Mouse (Mus musculus): ENCODE results near the gene Xirp1. TPM values are rescaled to one million over a fixed set of nuclear protein-coding genes. Genes with fewer than 3 reads are reported as not detected.
A peak's percentile ranks its signal among the peaks of the same experiment; 100 is the strongest.

Gene Xirp1
- polyA plus RNA-seq, 1 experiment from 2014 or later, result 38.2 TPM

DNA sequence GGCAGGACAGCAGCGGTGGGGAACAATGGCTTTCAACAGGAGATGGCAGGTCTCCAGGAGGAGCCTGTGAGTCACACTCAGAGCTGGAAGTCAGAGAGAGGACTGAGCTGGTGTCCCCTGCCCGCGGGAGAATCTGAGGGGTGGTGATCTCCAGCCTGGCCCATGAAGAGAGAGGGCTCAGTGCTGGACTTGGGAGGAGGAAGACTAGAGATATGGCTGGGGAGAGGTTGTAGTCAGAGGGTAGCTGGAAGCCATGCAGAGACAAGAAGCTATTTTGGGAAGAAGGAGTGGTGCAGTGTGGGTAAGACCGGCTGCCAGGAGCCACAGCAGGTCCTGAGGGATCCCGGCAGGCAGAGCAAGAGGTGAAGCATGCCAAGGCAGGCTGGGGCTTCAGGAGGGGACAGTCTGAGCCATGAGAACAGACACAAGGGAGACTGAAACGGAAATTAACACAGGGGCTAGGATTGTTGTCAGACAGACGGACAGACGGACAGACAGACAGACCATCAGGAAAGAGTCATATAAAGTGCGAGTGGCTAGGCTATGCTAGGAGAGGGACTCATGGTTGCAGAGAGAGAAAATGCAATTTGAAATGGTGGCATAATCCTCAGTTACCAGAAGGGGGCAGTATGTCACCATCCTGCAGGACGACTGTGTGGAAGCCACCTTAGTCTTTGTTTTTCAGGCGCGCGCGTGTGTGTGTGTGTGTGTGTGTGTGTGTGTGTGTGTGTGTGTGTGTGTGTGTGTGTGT is 4.2 kb upstream of the Xirp1 start:
- Histone ChIP-seq H3K27me3 (ENCODE audit: control insufficient read depth, insufficient read depth, low read length) (no peaks in the 10 kb centered on the region), H3K27ac (ENCODE audit: low read depth, low read length) (peak overlapping the region; percentile 92), H3K4me1 (ENCODE audit: control insufficient read depth, insufficient read depth, low read length) (peaks cover 26% of the 10 kb centered on the region), H3K4me2 (peak overlapping the region; percentile 50), H3K9ac (ENCODE audit: low read depth, low read length) (peak overlapping the region; percentile 62; the same call in 1 of the 2 replicates), H3K36me3 (ENCODE audit: control insufficient read depth, insufficient read depth, low read length) (no peaks in the 10 kb centered on the region), H3K4me3 (ENCODE audit: low read depth, low read length) (peak overlapping the region; percentile 22; the same call in 1 of the 2 replicates), H3K9me3 (replicated peaks; ENCODE audit: control insufficient read depth, low read length) (no peaks in the 10 kb centered on the region)
- 15% methylated on average over 14 of the region's 14 CpGs for whole genome bisulfite sequencing (ENCODE audit: insufficient replicate concordance)
- peak; percentile 47; the same call in 1 of the 2 replicates for ATAC-seq (replicated peaks; ENCODE audit: insufficient number of reproducible peaks, low FRiP score, low TSS enrichment)

DNA sequence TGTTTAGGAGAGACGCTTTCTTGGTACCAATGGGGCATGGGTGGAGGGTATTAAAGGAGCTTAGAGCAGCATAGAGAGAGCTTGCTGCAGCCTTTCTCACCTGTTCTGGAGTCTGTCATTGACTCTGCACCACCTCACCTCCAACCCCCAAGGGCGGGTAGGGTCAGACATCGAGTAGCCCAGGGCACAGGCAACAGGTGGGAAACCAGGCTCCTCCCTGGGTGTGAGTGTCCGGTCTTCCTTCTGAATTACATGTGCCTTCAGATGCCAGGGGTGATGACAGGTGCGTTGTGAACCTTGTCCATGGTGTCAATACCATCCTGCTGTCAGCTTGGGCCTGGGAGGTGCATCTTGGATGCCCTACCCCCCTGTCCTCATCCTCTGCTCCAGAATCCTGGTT is 1.2 kb upstream of the Xirp1 start:
- WGBS (ENCODE audit: insufficient replicate concordance), result 65% methylated on average over 5 of the region's 5 CpGs
- Histone ChIP-seq H3K36me3 (ENCODE audit: control insufficient read depth, insufficient read depth, low read length) (no peaks in the 10 kb centered on the region), H3K4me1 (ENCODE audit: control insufficient read depth, insufficient read depth, low read length) (peaks cover 32% of the 10 kb centered on the region), H3K4me2 (peak overlapping the region; percentile 55; the same call in 1 of the 2 replicates), H3K9ac (ENCODE audit: low read depth, low read length) (no peak overlapping the region), H3K9me3 (replicated peaks; ENCODE audit: control insufficient read depth, low read length) (no peaks in the 10 kb centered on the region), H3K27me3 (ENCODE audit: control insufficient read depth, insufficient read depth, low read length) (no peaks in the 10 kb centered on the region), H3K4me3 (ENCODE audit: low read depth, low read length) (no peak overlapping the region), H3K27ac (ENCODE audit: low read depth, low read length) (peak overlapping the region; percentile 95)
- ATAC-seq (replicated peaks; ENCODE audit: insufficient number of reproducible peaks, low FRiP score, low TSS enrichment), result no peak

DNA sequence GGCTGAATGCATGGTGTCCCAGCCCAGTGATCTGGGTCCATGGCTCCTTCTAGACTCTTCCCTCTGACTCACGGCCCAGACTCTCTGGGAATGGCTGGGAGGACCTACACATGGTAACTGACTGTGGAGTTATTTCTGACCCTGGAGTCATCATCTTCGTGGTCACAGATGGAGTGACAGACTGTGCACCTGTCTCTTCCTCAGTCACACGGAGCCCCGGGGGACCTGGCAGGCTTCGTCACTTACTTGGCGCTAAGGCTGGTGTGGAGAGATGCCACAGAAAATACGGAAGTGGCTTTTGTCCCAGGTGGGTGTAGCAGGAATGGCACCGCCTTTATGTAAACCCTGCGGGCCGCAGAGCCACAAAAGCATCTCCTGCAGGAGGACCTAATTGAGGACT is 773 bp upstream of the Xirp1 start:
- H3K9ac ChIP-seq (ENCODE audit: low read depth, low read length), result peak overlapping the region; percentile 49; the same call in 1 of the 2 replicates
- ATAC-seq (replicated peaks; ENCODE audit: insufficient number of reproducible peaks, low FRiP score, low TSS enrichment), result no peak
- peak overlapping the region; percentile 95 for H3K27ac ChIP-seq (ENCODE audit: low read depth, low read length)
- H3K9me3 ChIP-seq (replicated peaks; ENCODE audit: control insufficient read depth, low read length), result no peaks in the 10 kb centered on the region
- 61% methylated on average over 10 of the region's 10 CpGs for WGBS (ENCODE audit: insufficient replicate concordance)
- H3K4me1 ChIP-seq (ENCODE audit: control insufficient read depth, insufficient read depth, low read length), result peaks cover 32% of the 10 kb centered on the region
- no peaks in the 10 kb centered on the region for H3K27me3 ChIP-seq (ENCODE audit: control insufficient read depth, insufficient read depth, low read length)
- H3K4me3 ChIP-seq (ENCODE audit: low read depth, low read length), result no peak overlapping the region
- H3K36me3 ChIP-seq (ENCODE audit: control insufficient read depth, insufficient read depth, low read length), result no peaks in the 10 kb centered on the region
- peak overlapping the region; percentile 55 for H3K4me2 ChIP-seq

DNA sequence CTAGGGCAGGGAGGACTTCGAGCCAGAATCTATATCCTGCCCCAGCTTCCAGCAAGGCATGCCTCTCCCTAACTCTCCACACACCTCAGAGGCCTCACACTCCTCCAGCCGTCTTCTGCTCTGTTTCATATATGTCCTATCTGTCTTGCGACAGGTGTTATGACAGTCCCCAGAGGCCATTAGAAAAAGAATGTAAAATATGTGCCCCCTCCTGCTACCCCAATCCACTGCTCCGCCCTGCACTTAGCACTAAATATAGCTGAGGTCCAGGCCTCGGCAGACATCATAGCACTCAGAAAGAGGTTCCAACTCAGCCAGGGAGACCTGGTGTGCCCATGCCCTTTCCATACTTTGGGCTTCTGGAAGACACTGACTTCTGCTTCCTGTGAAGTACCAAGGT is 2.2 kb downstream of the Xirp1 start:
- Histone ChIP-seq H3K9ac (ENCODE audit: low read depth, low read length) (peak overlapping the region; percentile 88), H3K27me3 (ENCODE audit: control insufficient read depth, insufficient read depth, low read length) (no peaks in the 10 kb centered on the region), H3K4me2 (peak overlapping the region; percentile 69), H3K36me3 (ENCODE audit: control insufficient read depth, insufficient read depth, low read length) (peaks cover 6% of the 10 kb centered on the region; the same call in 1 of the 2 replicates), H3K27ac (ENCODE audit: low read depth, low read length) (peak overlapping the region; percentile 95), H3K4me3 (ENCODE audit: low read depth, low read length) (peak overlapping the region; percentile 58), H3K4me1 (ENCODE audit: control insufficient read depth, insufficient read depth, low read length) (peaks cover 27% of the 10 kb centered on the region), H3K9me3 (replicated peaks; ENCODE audit: control insufficient read depth, low read length) (no peaks in the 10 kb centered on the region)
- no peak; the same call in 1 of the 2 replicates for ATAC-seq (replicated peaks; ENCODE audit: insufficient number of reproducible peaks, low FRiP score, low TSS enrichment)
- 25% methylated on average over 5 of the region's 5 CpGs for WGBS (ENCODE audit: insufficient replicate concordance)

DNA sequence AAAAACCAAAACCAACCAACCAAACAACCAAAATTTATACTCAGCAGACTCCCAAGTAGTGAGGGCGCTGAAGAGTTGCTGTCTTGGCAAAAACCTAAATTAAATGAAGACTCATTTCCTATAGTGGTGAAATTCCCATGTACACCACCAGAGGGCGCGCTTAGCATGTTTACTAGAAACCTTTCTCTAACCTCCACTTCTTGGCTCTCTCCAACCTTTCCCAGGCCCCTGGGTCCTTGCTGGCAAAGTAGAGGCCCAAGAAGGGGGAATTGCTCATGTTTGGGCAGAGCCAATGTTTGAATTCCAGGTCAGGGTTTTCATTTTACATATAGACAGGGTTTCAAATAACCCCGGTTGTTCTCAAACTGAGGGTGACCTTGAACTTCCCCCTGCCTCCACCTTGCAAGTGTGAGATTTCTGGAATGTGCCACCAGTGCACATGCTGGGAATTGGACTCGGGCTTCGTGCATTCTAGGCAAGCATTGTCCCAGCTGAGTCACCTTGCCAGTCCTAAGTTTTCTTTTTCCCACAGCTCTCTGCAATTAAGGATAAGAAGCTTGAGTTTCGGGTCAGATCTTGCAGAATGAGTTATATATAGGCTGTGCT is 3.0 kb downstream of the Xirp1 start:
- H3K9ac ChIP-seq (ENCODE audit: low read depth, low read length), result peak overlapping the region; percentile 56
- ATAC-seq (replicated peaks; ENCODE audit: insufficient number of reproducible peaks, low FRiP score, low TSS enrichment), result no peak
- H3K9me3 ChIP-seq (replicated peaks; ENCODE audit: control insufficient read depth, low read length), result no peaks in the 10 kb centered on the region
- peaks cover 9% of the 10 kb centered on the region; the same call in 1 of the 2 replicates for H3K36me3 ChIP-seq (ENCODE audit: control insufficient read depth, insufficient read depth, low read length)
- peak overlapping the region; percentile 95 for H3K27ac ChIP-seq (ENCODE audit: low read depth, low read length)
- peak overlapping the region; percentile 69 for H3K4me2 ChIP-seq
- H3K4me1 ChIP-seq (ENCODE audit: control insufficient read depth, insufficient read depth, low read length), result peaks cover 24% of the 10 kb centered on the region
- WGBS (ENCODE audit: insufficient replicate concordance), result 29% methylated on average over 7 of the region's 7 CpGs
- no peaks in the 10 kb centered on the region for H3K27me3 ChIP-seq (ENCODE audit: control insufficient read depth, insufficient read depth, low read length)
- H3K4me3 ChIP-seq (ENCODE audit: low read depth, low read length), result peak overlapping the region; percentile 58

DNA sequence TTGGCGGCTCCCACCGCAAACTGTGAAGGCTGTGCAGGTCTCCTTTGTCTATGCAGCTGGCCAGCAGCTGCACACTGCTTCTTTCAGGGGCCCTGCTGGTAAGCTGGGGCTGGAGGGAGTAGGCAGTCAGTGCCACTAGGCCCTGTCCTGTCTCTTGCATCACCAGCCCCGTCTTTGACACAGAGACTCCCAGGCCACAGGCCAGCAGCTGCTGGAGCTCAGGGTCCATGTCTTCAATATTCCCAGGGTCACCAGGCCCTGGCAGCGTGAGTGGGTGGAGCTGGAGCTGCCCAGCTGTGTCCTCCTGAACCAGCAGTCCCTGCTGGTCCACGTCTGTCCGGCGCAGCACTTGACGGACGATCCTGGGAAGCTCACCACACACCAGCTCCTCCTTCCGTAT is 6.4 kb downstream of the Xirp1 start:
- peaks cover 18% of the 10 kb centered on the region for H3K4me1 ChIP-seq (ENCODE audit: control insufficient read depth, insufficient read depth, low read length)
- no peak overlapping the region for H3K9ac ChIP-seq (ENCODE audit: low read depth, low read length)
- H3K27me3 ChIP-seq (ENCODE audit: control insufficient read depth, insufficient read depth, low read length), result no peaks in the 10 kb centered on the region
- no peak overlapping the region for H3K27ac ChIP-seq (ENCODE audit: low read depth, low read length)
- peaks cover 18% of the 10 kb centered on the region for H3K36me3 ChIP-seq (ENCODE audit: control insufficient read depth, insufficient read depth, low read length)
- no peak for ATAC-seq (replicated peaks; ENCODE audit: insufficient number of reproducible peaks, low FRiP score, low TSS enrichment)
- H3K4me3 ChIP-seq (ENCODE audit: low read depth, low read length), result no peak overlapping the region
- WGBS (ENCODE audit: insufficient replicate concordance), result 70% methylated on average over 10 of the region's 10 CpGs
- H3K4me2 ChIP-seq, result no peak overlapping the region
- no peaks in the 10 kb centered on the region for H3K9me3 ChIP-seq (replicated peaks; ENCODE audit: control insufficient read depth, low read length)

DNA sequence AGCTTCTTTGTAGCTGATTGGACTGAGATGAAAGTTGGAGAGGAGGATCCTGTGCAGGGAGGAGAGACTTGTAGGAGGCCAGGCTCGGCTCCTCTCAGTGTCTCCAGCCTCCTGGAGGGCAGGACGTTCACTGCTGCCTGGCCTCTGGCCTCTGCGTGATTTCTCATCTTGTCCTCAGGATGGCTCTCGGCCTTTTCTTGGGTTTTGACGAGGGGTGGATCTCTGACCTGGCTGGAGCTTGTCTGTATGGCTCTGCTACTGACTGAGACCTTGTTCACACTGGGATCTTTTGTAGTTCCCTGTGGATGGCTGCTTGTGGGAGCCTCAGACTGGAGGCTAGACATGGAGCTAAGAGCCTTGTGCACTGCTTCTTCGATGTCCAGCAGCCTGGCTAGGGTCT is 8.6 kb downstream of the Xirp1 start:
- Histone ChIP-seq H3K4me2 (no peak overlapping the region), H3K36me3 (ENCODE audit: control insufficient read depth, insufficient read depth, low read length) (peaks cover 18% of the 10 kb centered on the region), H3K4me3 (ENCODE audit: low read depth, low read length) (no peak overlapping the region), H3K9me3 (replicated peaks; ENCODE audit: control insufficient read depth, low read length) (no peaks in the 10 kb centered on the region), H3K27me3 (ENCODE audit: control insufficient read depth, insufficient read depth, low read length) (no peaks in the 10 kb centered on the region), H3K27ac (ENCODE audit: low read depth, low read length) (no peak overlapping the region), H3K4me1 (ENCODE audit: control insufficient read depth, insufficient read depth, low read length) (peaks cover 17% of the 10 kb centered on the region), H3K9ac (ENCODE audit: low read depth, low read length) (no peak overlapping the region)
- 51% methylated on average over 6 of the region's 6 CpGs for WGBS (ENCODE audit: insufficient replicate concordance)
- no peak for ATAC-seq (replicated peaks; ENCODE audit: insufficient number of reproducible peaks, low FRiP score, low TSS enrichment)

DNA sequence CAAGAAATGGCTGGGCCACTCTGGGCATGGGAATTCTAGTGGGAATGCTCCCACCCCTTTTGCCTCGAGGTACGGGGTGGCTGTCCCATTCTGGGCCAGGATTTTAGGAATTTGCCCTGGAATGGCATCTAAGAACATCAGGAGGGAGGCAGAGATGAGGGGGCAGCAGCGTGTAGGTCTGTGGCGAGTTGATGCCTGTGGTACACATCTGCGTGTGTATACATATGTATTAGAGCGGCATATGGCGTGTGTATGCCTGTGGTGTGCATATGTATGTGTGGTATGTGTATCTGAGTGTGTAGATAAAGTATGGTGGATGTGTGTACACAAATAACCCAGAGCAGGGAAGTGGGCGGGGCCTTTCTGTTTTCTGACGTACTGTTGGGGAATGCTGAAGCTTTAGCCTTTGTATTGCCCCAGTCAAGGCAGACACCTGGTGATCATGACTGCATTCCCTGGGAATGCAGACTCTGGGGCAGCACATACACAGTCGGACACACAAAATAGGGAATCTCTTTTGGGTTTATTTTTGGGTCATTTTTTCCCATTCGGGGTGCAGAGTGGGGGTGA is 10.1 kb downstream of the Xirp1 start:
- Histone ChIP-seq H3K27ac (ENCODE audit: low read depth, low read length) (no peak overlapping the region; the same call in 1 of the 2 replicates), H3K4me2 (no peak overlapping the region), H3K9ac (ENCODE audit: low read depth, low read length) (no peak overlapping the region), H3K4me1 (ENCODE audit: control insufficient read depth, insufficient read depth, low read length) (peaks cover 17% of the 10 kb centered on the region), H3K9me3 (replicated peaks; ENCODE audit: control insufficient read depth, low read length) (no peaks in the 10 kb centered on the region), H3K27me3 (ENCODE audit: control insufficient read depth, insufficient read depth, low read length) (no peaks in the 10 kb centered on the region), H3K4me3 (ENCODE audit: low read depth, low read length) (no peak overlapping the region), H3K36me3 (ENCODE audit: control insufficient read depth, insufficient read depth, low read length) (peaks cover 18% of the 10 kb centered on the region)
- ATAC-seq (replicated peaks; ENCODE audit: insufficient number of reproducible peaks, low FRiP score, low TSS enrichment), result no peak
- WGBS (ENCODE audit: insufficient replicate concordance), result 62% methylated on average over 11 of the region's 11 CpGs
